Mouse (Mus musculus) left cerebral cortex, postnatal 10 days (tissue): ENCODE data around the gene Zbtb20. TPM values are rescaled to one million over a fixed set of nuclear protein-coding genes. Genes with fewer than 3 reads are reported as not detected.

Source experiments
- DNase-seq, 2 experiments: peaks; one replicate each; pipeline ENCODE4 v3.0.0; 2021 to 2022; ENCODE audit warnings: low spot score in 2 of 2, mixed read lengths in 1 of 2; ENCODE audit errors: extremely low spot score in 1 of 2
- intact Hi-C: fragments of 180-260 bp; cut with DNase I; formaldehyde crosslinking; loops from one replicate; pipeline ENCODE4 v1.15.1; 2025
- total RNA-seq, 2 experiments: library from RNA; stranded (reverse); gene quantifications; 2 replicates each; pipeline ENCODE4 v1.2.3; 2021

Gene Zbtb20
- total RNA-seq, 2 experiments from 2014 or later = 41.7 to 50.4 TPM

- no peak for DNase-seq
- intact Hi-C loops = no loop called here
These were observed 454.5 kb downstream of the Zbtb20 start for GRCm38 (mm10) chr16:43330206-43330605.

GRCm38 (mm10) chr16:43331440-43331839 is 455.8 kb downstream of the Zbtb20 start:
- DNase-seq = no peak
- intact Hi-C loops = no loop called here

- intact Hi-C loops = no loop called here
- no peak for DNase-seq
These were observed 457.1 kb downstream of the Zbtb20 start for GRCm38 (mm10) chr16:43332734-43333133.

GRCm38 (mm10) chr16:43333265-43333664 is 457.6 kb downstream of the Zbtb20 start:
- intact Hi-C loops = no loop called here
- DNase-seq = no peak

- DNase-seq = peak; percentile 11 to 28
- intact Hi-C loops = no loop called here
These were observed 458.9 kb downstream of the Zbtb20 start for GRCm38 (mm10) chr16:43334411-43335150.

- intact Hi-C loops = no loop called here
- DNase-seq = peak in 1 of 2 experiments; percentile 26
These were observed 459.6 kb downstream of the Zbtb20 start for GRCm38 (mm10) chr16:43335151-43335823.

GRCm38 (mm10) chr16:43335824-43336215 is 460.1 kb downstream of the Zbtb20 start:
- DNase-seq = no peak
- intact Hi-C loops = no loop called here

GRCm38 (mm10) chr16:43340712-43341111 is 465.0 kb downstream of the Zbtb20 start:
- intact Hi-C loops = no loop called here
- no peak for DNase-seq

GRCm38 (mm10) chr16:43341916-43342455 is 466.3 kb downstream of the Zbtb20 start:
- intact Hi-C loops = no loop called here
- DNase-seq = no peak

- intact Hi-C loops = no loop called here
These were observed 470.4 kb downstream of the Zbtb20 start for GRCm38 (mm10) chr16:43346094-43346493.

GRCm38 (mm10) chr16:43355776-43356645 is 480.3 kb downstream of the Zbtb20 start:
- intact Hi-C loops = no loop called here
- no peak for DNase-seq

More at GRCm38 (mm10) chr16:43346094-43346493, 470.4 kb downstream of the Zbtb20 start:
- no peak for DNase-seq

GRCm38 (mm10) chr16:43359546-43359945 is 483.9 kb downstream of the Zbtb20 start:
- intact Hi-C loops = no loop called here
- DNase-seq = no peak

GRCm38 (mm10) chr16:43360112-43360511 is 484.4 kb downstream of the Zbtb20 start:
- DNase-seq = no peak
- intact Hi-C loops = no loop called here

GRCm38 (mm10) chr16:43360838-43361480 is 485.3 kb downstream of the Zbtb20 start:
- no peak for DNase-seq
- intact Hi-C loops = no loop called here

GRCm38 (mm10) chr16:43362651-43363300 is 487.1 kb downstream of the Zbtb20 start:
- peak in 1 of 2 experiments; percentile 69 for DNase-seq
- intact Hi-C loops = no loop called here

- intact Hi-C loops = no loop called here
- DNase-seq = no peak
These were observed 487.6 kb downstream of the Zbtb20 start for GRCm38 (mm10) chr16:43363316-43363715.

- DNase-seq = peak; percentile 8 to 50
- intact Hi-C loops = no loop called here
These were observed 488.3 kb downstream of the Zbtb20 start for GRCm38 (mm10) chr16:43363751-43364515.
